ENCODE assay signal across 17 mouse cellular contexts in the genomic region with DNA sequence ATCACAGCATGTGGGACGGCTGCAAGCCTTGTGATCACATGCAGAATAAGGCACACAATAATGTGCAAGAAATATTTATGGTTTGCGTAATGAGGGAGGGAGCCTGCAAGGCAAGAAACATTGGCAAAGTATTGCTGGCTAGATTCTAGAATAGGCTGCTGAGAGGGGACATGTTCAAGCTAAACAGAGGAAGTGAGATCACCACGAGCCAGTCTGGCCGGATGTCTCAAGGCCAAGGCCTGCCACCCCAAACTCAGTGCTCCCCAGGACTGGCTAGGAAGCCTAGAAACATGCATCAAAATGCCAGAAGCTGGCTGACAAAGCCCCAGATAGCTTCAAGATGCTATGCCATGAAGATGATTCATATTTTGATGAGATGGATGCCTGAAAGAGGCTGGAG.
DNase-seq lines count a peak whose midpoint lies in the region; ATAC-seq and TF ChIP-seq lines count a peak whose summit lies in the region.
"Had no signal": no experiment of that assay in that cellular context is flagged by ENCODE, and none has a peak within 500 bp of the region (broad histone marks: within the 10 kb centered on the region; RNA-seq: fewer than 3 reads in every experiment).

No protein-coding gene starts in this region.

- no peak for ATAC-seq in hindbrain, embryonic 13.5 days (ENCODE audit: low FRiP score)
- ATAC-seq in lung, embryonic 14.5 days (ENCODE audit: insufficient read depth) = no peak
- no peak for ATAC-seq in neural tube, embryonic 13.5 days (ENCODE audit: low read depth)
- ATAC-seq in neural tube, embryonic 15.5 days (ENCODE audit: low FRiP score) = no peak
- ATAC-seq: forebrain, embryonic 16.5 days; hindbrain, embryonic 16.5 days had no signal

- H3K4me2 ChIP-seq in hindbrain, embryonic 13.5 days = no peak overlapping the region
- no peak overlapping the region for H3K4me2 ChIP-seq in lung, embryonic 14.5 days
- H3K4me2 ChIP-seq in neural tube, embryonic 13.5 days = no peak overlapping the region
- no peak overlapping the region for H3K4me2 ChIP-seq in neural tube, embryonic 15.5 days
- H3K4me2 ChIP-seq: embryonic facial prominence, embryonic 12.5 days; forebrain, embryonic 12.5 days; heart, embryonic 12.5 days had no signal

- WGBS in hindbrain, embryonic 13.5 days = 78% methylated on average over 4 of the region's 4 CpGs
- 84% methylated on average over 4 of the region's 4 CpGs for WGBS in hindbrain, embryonic 10.5 days
- WGBS in lung, embryonic 14.5 days = 65% methylated on average over 4 of the region's 4 CpGs
- 67% methylated on average over 4 of the region's 4 CpGs for WGBS in neural tube, embryonic 13.5 days
- WGBS in neural tube, embryonic 15.5 days = 58% methylated on average over 4 of the region's 4 CpGs

- H3K4me1 ChIP-seq in hindbrain, embryonic 13.5 days (replicated peaks) = peaks cover 32% of the 10 kb centered on the region
- peaks cover 31% of the 10 kb centered on the region for H3K4me1 ChIP-seq in hindbrain, embryonic 10.5 days (replicated peaks)
- no peaks in the 10 kb centered on the region for H3K4me1 ChIP-seq in lung, embryonic 14.5 days (ENCODE audit: insufficient read depth)
- peaks cover 35% of the 10 kb centered on the region for H3K4me1 ChIP-seq in neural tube, embryonic 13.5 days (replicated peaks)
- H3K4me1 ChIP-seq in neural tube, embryonic 15.5 days = peaks cover 25% of the 10 kb centered on the region
- H3K4me1 ChIP-seq: heart, embryonic 12.5 days had no signal

- peaks cover 19% of the 10 kb centered on the region for H3K36me3 ChIP-seq in hindbrain, embryonic 13.5 days
- peaks cover 10% of the 10 kb centered on the region; the same call in 1 of the 2 replicates for H3K36me3 ChIP-seq in hindbrain, embryonic 10.5 days
- H3K36me3 ChIP-seq in lung, embryonic 14.5 days (ENCODE audit: insufficient read depth) = no peaks in the 10 kb centered on the region
- peaks cover 15% of the 10 kb centered on the region; the same call in 1 of the 2 replicates for H3K36me3 ChIP-seq in neural tube, embryonic 13.5 days
- H3K36me3 ChIP-seq in neural tube, embryonic 15.5 days = peaks cover 14% of the 10 kb centered on the region
- H3K36me3 ChIP-seq: heart, embryonic 12.5 days had no signal

- no peak overlapping the region for H3K9ac ChIP-seq in hindbrain, embryonic 13.5 days
- no peak overlapping the region for H3K9ac ChIP-seq in lung, embryonic 14.5 days
- no peak overlapping the region for H3K9ac ChIP-seq in neural tube, embryonic 13.5 days
- no peak overlapping the region for H3K9ac ChIP-seq in neural tube, embryonic 15.5 days (replicated peaks)
- H3K9ac ChIP-seq: embryonic facial prominence, embryonic 12.5 days; forebrain, embryonic 12.5 days; heart, embryonic 12.5 days had no signal

- TF ChIP-seq CTCF in lung, embryonic 14.5 days (IDR thresholded peaks at IDR 0.05; ENCODE audit: low read depth) = no peak

- no peak overlapping the region for H3K4me3 ChIP-seq in hindbrain, embryonic 13.5 days
- no peak overlapping the region for H3K4me3 ChIP-seq in hindbrain, embryonic 10.5 days
- no peak overlapping the region for H3K4me3 ChIP-seq in lung, embryonic 14.5 days (ENCODE audit: low read depth, low read length)
- H3K4me3 ChIP-seq in neural tube, embryonic 13.5 days = no peak overlapping the region
- no peak overlapping the region for H3K4me3 ChIP-seq in neural tube, embryonic 15.5 days (replicated peaks)
- H3K4me3 ChIP-seq: embryonic facial prominence, embryonic 12.5 days; forebrain, embryonic 12.5 days; gastrocnemius, adult 2 months; heart, embryonic 12.5 days had no signal

- 0 out of 2 replicates have a peak overlapping the region, but pooled peaks have one; percentile 4 for H3K27ac ChIP-seq in hindbrain, embryonic 13.5 days
- H3K27ac ChIP-seq in hindbrain, embryonic 10.5 days = no peak overlapping the region
- H3K27ac ChIP-seq in lung, embryonic 14.5 days (ENCODE audit: low read depth) = no peak overlapping the region
- H3K27ac ChIP-seq in neural tube, embryonic 13.5 days (replicated peaks) = peak overlapping the region; percentile 28; the same call in 1 of the 2 replicates
- no peak overlapping the region for H3K27ac ChIP-seq in neural tube, embryonic 15.5 days (replicated peaks)
- H3K27ac ChIP-seq: embryonic facial prominence, embryonic 12.5 days; forebrain, embryonic 12.5 days; gastrocnemius, adult 2 months had no signal

- no peaks in the 10 kb centered on the region for H3K9me3 ChIP-seq in hindbrain, embryonic 13.5 days
- no peaks in the 10 kb centered on the region for H3K9me3 ChIP-seq in hindbrain, embryonic 10.5 days
- no peaks in the 10 kb centered on the region for H3K9me3 ChIP-seq in lung, embryonic 14.5 days (ENCODE audit: low read depth, low read length)
- H3K9me3 ChIP-seq in neural tube, embryonic 13.5 days = no peaks in the 10 kb centered on the region
- H3K9me3 ChIP-seq in neural tube, embryonic 15.5 days (replicated peaks) = no peaks in the 10 kb centered on the region
- H3K9me3 ChIP-seq: embryonic facial prominence, embryonic 12.5 days; forebrain, embryonic 12.5 days; heart, embryonic 12.5 days had no signal

- no peak for DNase-seq in hindbrain, embryonic 10.5 days (ENCODE audit: low spot score)
- peak; percentile 16 for DNase-seq in lung, embryonic 14.5 days
- no peak for DNase-seq in lung, postnatal 25 days (ENCODE audit: low spot score)
- DNase-seq: adrenal gland, postnatal 10 days; cerebellum, adult 11-12 months; cerebellum, adult 9-10 months; cerebellum, postnatal 25 days; gastrocnemius, adult 2 months; gastrocnemius, postnatal 25 days had no signal

- no peaks in the 10 kb centered on the region for H3K27me3 ChIP-seq in hindbrain, embryonic 13.5 days
- no peaks in the 10 kb centered on the region for H3K27me3 ChIP-seq in hindbrain, embryonic 10.5 days (ENCODE audit: insufficient read depth, poor library complexity, severe bottlenecking)
- no peaks in the 10 kb centered on the region for H3K27me3 ChIP-seq in lung, embryonic 14.5 days (ENCODE audit: insufficient read depth, low read length)
- no peaks in the 10 kb centered on the region for H3K27me3 ChIP-seq in neural tube, embryonic 13.5 days
- H3K27me3 ChIP-seq in neural tube, embryonic 15.5 days (replicated peaks) = no peaks in the 10 kb centered on the region
- H3K27me3 ChIP-seq: embryonic facial prominence, embryonic 12.5 days; forebrain, embryonic 12.5 days; heart, embryonic 12.5 days had no signal

Comparison
In these comparisons a context has a peak if more than half of its experiments do, and no peak if none do; other contexts are left out.
1. H3K27ac ChIP-seq: peak in hindbrain, embryonic 13.5 days (single experiment) and neural tube, embryonic 13.5 days (single experiment); none in hindbrain, embryonic 10.5 days (single experiment), lung, embryonic 14.5 days (single experiment) and neural tube, embryonic 15.5 days (single experiment).